Mouse (Mus musculus) midbrain, postnatal 0 days (tissue): ENCODE measurements at regions not wholly inside any gene's neighbourhood (a gene's known extent, or its start where the extent isn't known, plus 50 kb on each side); places are given as distances from the start of the nearest gene placed in this dataset.

Source experiments
- ATAC-seq: fragments of 200-750 bp; cut with Nextera tagmentation; 2 replicates; pipeline ENCODE4 v1.8.0; 2017; ENCODE audit warnings: moderate number of reproducible peaks, mild to moderate bottlenecking, moderate TSS enrichment, moderate library complexity; ENCODE audit not compliant: low FRiP score
- DNase-seq: peaks from one replicate; pipeline ENCODE4 v3.0.0-alpha.2; 2015; ENCODE audit warnings: low spot score
- H3K27ac ChIP-seq: fragments of 300-500 bp; sonication (generic); 2 replicates; pipeline ENCODE4 v1.5.1; 2014; ENCODE audit warnings: low read depth, mild to moderate bottlenecking, low read length, mixed read lengths
- H3K27me3 ChIP-seq: fragments of 300-500 bp; sonication (generic); 2 replicates; pipeline ENCODE4 v1.6.1; 2014; ENCODE audit warnings: low read length, control low read depth, mixed read lengths; ENCODE audit not compliant: insufficient read depth
- H3K36me3 ChIP-seq: fragments of 300-500 bp; sonication (generic); 2 replicates; pipeline ENCODE4 v1.6.1; 2014; ENCODE audit warnings: low read length, control low read depth, mixed read lengths; ENCODE audit not compliant: insufficient read depth
- H3K4me1 ChIP-seq: fragments of 300-500 bp; sonication (generic); 2 replicates; pipeline ENCODE4 v1.6.1; 2014; ENCODE audit warnings: mild to moderate bottlenecking, control low read depth, antibody characterized with exemption, low read length, mixed read lengths; ENCODE audit not compliant: insufficient read depth
- H3K4me2 ChIP-seq: fragments of 300-500 bp; sonication (generic); 2 replicates; pipeline ENCODE4 v1.6.1; 2014; ENCODE audit warnings: low read depth, mild to moderate bottlenecking, low read length, mixed read lengths; ENCODE audit not compliant: poor library complexity, severe bottlenecking
- H3K4me3 ChIP-seq: fragments of 300-500 bp; sonication (generic); 2 replicates; pipeline ENCODE4 v1.5.1; 2014; ENCODE audit warnings: low read depth, mild to moderate bottlenecking, low read length, moderate library complexity
- H3K9ac ChIP-seq: fragments of 300-500 bp; sonication (generic); replicated peaks from 2 replicates; pipeline ENCODE4 v1.6.1; 2014; ENCODE audit warnings: mild to moderate bottlenecking, low read length, moderate library complexity, mixed read lengths; ENCODE audit not compliant: poor library complexity, severe bottlenecking
- H3K9me3 ChIP-seq: fragments of 300-500 bp; sonication (generic); 2 replicates; pipeline ENCODE4 v1.6.1; 2016; ENCODE audit warnings: low read length, control low read depth
- CTCF ChIP-seq: IDR thresholded peaks from 2 replicates; pipeline ENCODE4 v1.5.1; 2016; ENCODE audit warnings: antibody characterized with exemption, mild to moderate bottlenecking
- WGBS: fragments of 180-500 bp; shearing (Covaris S2); extraction: QIAGEN DNeasy Blood & Tissue Kit; methylation state at CpG from one replicate; pipeline ENCODE4 v1.1.7; 2014; 5-methylcytosine and 5-hydroxymethylcytosine counted together

DNA sequence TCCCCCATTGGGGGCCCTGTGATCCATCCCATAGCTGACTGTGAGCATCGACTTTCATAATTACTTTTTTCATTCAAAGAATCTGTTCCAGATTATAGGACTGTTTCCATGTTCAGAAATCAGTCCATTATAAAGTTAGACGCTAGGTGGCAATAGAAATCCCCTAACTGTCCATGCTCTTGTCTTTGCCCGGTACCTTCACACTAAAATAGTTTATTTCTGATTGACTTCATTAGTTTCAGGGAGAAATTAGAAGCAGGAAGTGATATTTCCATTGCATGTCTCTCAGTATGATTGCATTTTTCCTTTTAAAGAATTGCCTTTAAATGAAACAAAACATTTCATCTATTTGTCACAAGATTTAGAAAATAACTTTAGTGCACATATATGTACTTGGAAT is 131.7 kb downstream of the Fbxo8 start:
- TF ChIP-seq CTCF = peak; percentile 81

DNA sequence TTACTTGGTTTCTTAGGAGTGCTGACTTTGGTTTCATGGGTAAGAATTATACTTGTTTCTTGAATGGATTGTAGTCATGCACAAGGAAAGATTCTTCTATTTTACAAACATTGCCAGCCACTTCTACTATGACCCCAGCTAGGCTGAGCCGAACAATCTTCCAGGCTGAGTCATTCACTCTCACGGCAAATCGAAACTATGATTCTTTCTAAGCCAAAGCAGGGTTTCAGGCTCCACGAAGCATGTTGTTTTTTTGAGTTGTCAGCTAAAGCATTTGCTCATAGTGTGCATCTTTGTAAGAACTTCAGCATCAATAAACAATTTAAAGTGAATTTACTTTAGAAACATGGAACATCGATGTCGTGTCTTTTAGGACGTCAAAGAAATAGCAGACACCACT is 133.5 kb downstream of the Fbxo8 start:
- Histone ChIP-seq H3K4me2 (no peak overlapping the region), H3K36me3 (no peaks in the 10 kb centered on the region), H3K27me3 (no peaks in the 10 kb centered on the region), H3K4me3 (no peak overlapping the region), H3K9ac (no peak overlapping the region), H3K27ac (no peak overlapping the region), H3K9me3 (no peaks in the 10 kb centered on the region), H3K4me1 (no peaks in the 10 kb centered on the region)
- no peak for TF ChIP-seq CTCF
- WGBS = 87% methylated on average over 7 of the region's 7 CpGs
- ATAC-seq = no peak
- no peak for DNase-seq

More for the DNA sequence above, 131.7 kb downstream of the Fbxo8 start:
- peak; percentile 59 for DNase-seq
- no peaks in the 10 kb centered on the region for H3K36me3 ChIP-seq
- H3K9ac ChIP-seq = no peak overlapping the region
- no peak for ATAC-seq
- no peak overlapping the region for H3K4me2 ChIP-seq
- no peaks in the 10 kb centered on the region for H3K27me3 ChIP-seq
- H3K27ac ChIP-seq = no peak overlapping the region
- WGBS = 19% methylated on average over 3 of the region's 3 CpGs
- no peak overlapping the region for H3K4me3 ChIP-seq
- H3K4me1 ChIP-seq = no peaks in the 10 kb centered on the region
- no peaks in the 10 kb centered on the region for H3K9me3 ChIP-seq

DNA sequence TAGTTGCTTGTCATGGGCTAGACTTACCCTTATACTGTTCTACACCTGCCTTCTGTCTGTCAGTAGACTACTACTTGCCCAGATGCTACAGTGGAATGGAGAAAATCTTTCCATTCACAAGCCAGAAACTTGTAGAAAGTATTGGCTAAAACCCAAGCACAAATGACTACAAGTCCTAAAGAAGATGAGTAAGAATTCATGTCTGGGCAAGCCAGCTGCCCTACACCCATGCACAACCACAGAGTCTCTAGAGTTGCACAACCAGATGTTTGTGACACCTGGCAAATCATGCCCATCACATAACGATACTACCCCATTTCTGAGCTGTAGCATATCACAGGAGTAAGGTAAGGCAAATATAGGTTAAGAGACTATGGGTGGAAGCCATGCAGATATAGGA is 144.5 kb downstream of the Fbxo8 start:
- Histone ChIP-seq H3K9me3 (no peaks in the 10 kb centered on the region), H3K36me3 (no peaks in the 10 kb centered on the region), H3K9ac (no peak overlapping the region), H3K27ac (no peak overlapping the region), H3K4me3 (no peak overlapping the region), H3K4me1 (no peaks in the 10 kb centered on the region), H3K4me2 (no peak overlapping the region), H3K27me3 (no peaks in the 10 kb centered on the region)
- TF ChIP-seq CTCF = no peak
- no peak for DNase-seq
- ATAC-seq = no peak
- WGBS = 83% methylated on average over 1 of the region's 1 CpGs

DNA sequence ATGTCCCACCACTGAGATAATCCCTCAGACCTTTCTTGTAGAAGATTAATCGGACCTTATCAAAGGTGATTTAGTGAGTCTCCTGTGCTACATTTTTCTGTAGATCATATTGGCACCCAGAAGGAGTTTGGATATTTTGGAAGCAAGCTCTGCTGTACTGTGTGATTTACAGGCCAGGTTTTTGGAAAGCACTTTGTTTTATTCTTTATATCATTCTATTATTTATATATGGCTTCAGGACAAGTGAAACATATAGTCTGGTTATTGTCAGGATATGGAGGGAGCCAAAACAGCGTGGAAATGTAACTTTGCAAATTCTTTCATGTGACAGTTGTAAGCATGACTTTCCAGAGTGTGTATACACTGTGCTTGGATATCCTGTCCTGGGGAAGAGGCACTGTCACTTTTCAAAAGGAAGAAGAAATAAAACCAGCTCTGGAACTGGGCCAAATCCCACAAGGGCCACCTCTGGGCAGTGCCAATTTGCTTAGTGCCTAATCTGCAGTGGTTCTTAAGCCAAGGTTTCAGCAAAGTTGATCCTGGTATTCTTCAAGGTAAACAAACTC is 149.8 kb downstream of the Fbxo8 start:
- Histone ChIP-seq H3K9ac (no peak overlapping the region), H3K4me2 (no peak overlapping the region), H3K9me3 (no peaks in the 10 kb centered on the region), H3K27ac (no peak overlapping the region), H3K4me3 (no peak overlapping the region), H3K4me1 (no peaks in the 10 kb centered on the region), H3K27me3 (no peaks in the 10 kb centered on the region), H3K36me3 (no peaks in the 10 kb centered on the region)
- WGBS = 93% methylated on average over 2 of the region's 2 CpGs
- ATAC-seq (no peak), DNase-seq (no peak)
- no peak for TF ChIP-seq CTCF

DNA sequence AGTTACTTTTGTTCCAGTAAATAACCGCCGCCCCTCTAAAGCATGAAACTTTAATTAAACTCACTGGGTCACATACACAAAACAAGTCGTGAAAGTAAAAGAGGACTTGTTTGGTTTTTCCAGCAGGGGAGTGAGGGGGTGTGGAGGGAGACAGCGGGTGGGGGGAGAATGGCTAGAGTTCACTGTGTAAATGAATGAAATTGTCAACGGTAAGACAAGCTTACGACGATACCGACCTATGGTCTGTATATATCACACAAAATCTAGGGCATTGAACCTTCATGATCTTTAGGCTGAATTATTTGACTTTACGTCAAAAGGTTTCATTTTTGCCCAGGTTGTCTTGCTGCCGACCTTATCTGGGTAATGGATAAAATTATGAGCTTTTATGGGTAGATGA is 155.5 kb downstream of the Fbxo8 start:
- no peaks in the 10 kb centered on the region for H3K4me1 ChIP-seq
- H3K27me3 ChIP-seq = no peaks in the 10 kb centered on the region
- peak overlapping the region; percentile 8; the same call in 1 of the 2 replicates for H3K4me3 ChIP-seq
- TF ChIP-seq CTCF = no peak
- DNase-seq (no peak), ATAC-seq (no peak)
- WGBS = 22% methylated on average over 10 of the region's 10 CpGs
- no peaks in the 10 kb centered on the region for H3K36me3 ChIP-seq
- no peaks in the 10 kb centered on the region for H3K9me3 ChIP-seq
- H3K4me2 ChIP-seq = peak overlapping the region; percentile 26
- H3K9ac ChIP-seq = no peak overlapping the region
- no peak overlapping the region for H3K27ac ChIP-seq

DNA sequence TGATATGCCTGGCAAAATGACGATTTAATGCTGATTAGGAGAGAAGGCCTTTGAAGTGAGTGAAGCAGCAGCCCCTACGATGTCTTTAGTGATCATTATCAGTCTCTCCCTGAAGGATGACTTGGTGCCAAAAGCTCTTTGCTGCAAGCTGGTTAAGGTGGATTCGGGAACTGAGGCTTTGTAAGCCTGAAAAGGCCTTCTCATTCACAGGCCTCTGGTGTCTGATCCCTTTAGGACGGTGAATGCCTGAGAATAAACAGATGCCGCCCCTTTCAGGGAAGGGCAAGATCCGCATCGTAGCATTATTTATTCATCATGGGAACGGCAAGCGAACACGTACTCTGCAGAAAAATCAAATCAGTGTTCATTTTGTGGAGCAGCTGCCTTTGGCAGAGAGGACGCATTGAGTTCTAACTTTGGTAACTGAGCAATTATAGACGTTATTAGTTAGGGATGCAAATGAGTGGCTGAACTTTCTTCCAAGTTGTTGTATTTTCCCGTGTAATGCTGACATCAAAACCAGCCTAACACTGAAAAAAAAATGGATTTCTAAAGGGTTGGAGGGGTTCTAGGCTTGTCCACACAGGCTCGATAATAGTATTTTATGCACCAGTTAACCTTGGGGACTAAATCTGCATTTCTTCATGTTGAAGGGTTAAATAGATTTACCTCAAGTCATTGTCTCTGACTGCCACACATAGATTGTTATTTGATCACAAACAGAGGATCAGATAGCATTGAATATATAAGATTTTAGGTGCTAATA is 156.2 kb downstream of the Fbxo8 start:
- H3K4me3 ChIP-seq = peak overlapping the region; percentile 8; the same call in 1 of the 2 replicates
- H3K27ac ChIP-seq = no peak overlapping the region
- H3K27me3 ChIP-seq = no peaks in the 10 kb centered on the region
- H3K4me1 ChIP-seq = no peaks in the 10 kb centered on the region
- TF ChIP-seq CTCF = no peak
- DNase-seq (peak; percentile 57), ATAC-seq (peak; percentile 56)
- peak overlapping the region; percentile 26 for H3K4me2 ChIP-seq
- no peaks in the 10 kb centered on the region for H3K36me3 ChIP-seq
- no peaks in the 10 kb centered on the region for H3K9me3 ChIP-seq
- peak overlapping the region; percentile 33; the same call in 1 of the 2 replicates for H3K9ac ChIP-seq
- 8% methylated on average over 14 of the region's 14 CpGs for WGBS
